Mouse (Mus musculus) left cerebral cortex, adult 8-10 months (tissue): ENCODE measurements around the gene Vstm2b. TPM values are rescaled to one million over a fixed set of nuclear protein-coding genes. Genes with fewer than 3 reads are reported as not detected.

Experiments
- total RNA-seq, 4 experiments: library from RNA; stranded (reverse); gene quantifications; 2 replicates each; pipeline ENCODE4 v1.2.4; 2022

Gene Vstm2b
- total RNA-seq, 4 experiments from 2014 or later, result 47.9 to 49.3 (median 49.0) TPM

Other genes with a start within 250 kb of the Vstm2b start
- gene 4930433I11Rik, start 89.2 kb downstream of the Vstm2b start, total RNA-seq, result not detected
- gene Gm4884, start 134.4 kb downstream of the Vstm2b start, total RNA-seq, result not detected